Mouse (Mus musculus): ENCODE results near the gene Gm21190. TPM values are rescaled to one million over a fixed set of nuclear protein-coding genes. Genes with fewer than 3 reads are reported as not detected.
"Not testable (repeated sequence)": the region's sequence is repeated elsewhere in the genome, so short reads cannot be mapped to it uniquely, and the experiment has no call there.

Gene Gm21190
- total RNA-seq (2021) = not detected
- long read RNA-seq, experiment 1 = 0 reads
- long read RNA-seq, experiment 2 = 0 reads

GRCm38 (mm10) chr5:15529122-15529521 lies at the start of gene Gm21190:
Gene Gm21190, minus strand, starts transcription at chr5:15529222.
- DNase-seq = not testable (repeated sequence)

- DNase-seq = not testable (repeated sequence)
Measured at GRCm38 (mm10) chr5:15577033-15577432, 48.0 kb upstream of the Gm21190 start, which contains the start of gene Gm21083. Gene Gm21083, plus strand, starts transcription at chr5:15577333.

GRCm38 (mm10) chr5:15573735-15574134 lies 44.7 kb upstream of the Gm21190 start:
- not testable (repeated sequence) for DNase-seq

DNA sequence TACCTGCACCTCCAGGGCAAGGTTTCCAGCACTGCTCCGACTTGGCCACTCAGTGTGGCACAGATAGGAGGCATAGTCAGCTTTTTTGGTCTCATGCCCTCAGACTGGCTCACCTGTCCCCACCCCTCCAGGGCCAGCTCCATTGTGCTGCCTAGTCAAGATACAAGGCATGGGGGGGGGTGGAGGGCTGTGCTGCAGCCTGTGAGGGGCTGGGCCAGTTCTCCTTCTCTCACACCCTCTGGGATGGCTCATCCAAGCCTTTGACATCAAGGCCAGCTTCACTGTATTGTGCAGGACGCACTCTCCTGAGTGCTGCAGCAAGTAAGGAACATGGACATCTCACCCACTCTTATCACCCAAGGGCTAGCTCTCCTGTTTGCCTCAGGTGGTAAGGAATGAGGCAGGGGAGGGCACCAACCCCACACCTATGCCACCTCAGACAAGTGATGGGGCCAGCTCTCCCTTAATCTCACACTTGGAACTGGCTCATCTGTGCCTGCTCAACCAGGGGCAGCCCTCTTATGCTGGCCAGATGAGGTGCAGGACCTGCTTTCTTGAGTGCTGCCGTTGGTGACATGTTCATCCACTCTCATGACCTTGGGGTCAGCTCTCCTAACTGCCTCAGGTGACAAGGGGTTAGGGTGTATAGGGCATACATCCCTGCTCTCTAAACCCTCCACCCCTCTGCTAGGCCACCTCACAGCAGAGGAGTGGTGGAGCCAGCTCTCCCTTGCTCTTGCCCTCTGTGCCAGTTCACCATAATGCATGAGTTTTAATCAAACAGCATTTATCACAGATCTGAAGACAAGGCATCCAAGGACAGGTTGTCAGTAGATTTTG lies 32.6 kb upstream of the Gm21190 start:
- DNase-seq = not testable (repeated sequence)

DNA sequence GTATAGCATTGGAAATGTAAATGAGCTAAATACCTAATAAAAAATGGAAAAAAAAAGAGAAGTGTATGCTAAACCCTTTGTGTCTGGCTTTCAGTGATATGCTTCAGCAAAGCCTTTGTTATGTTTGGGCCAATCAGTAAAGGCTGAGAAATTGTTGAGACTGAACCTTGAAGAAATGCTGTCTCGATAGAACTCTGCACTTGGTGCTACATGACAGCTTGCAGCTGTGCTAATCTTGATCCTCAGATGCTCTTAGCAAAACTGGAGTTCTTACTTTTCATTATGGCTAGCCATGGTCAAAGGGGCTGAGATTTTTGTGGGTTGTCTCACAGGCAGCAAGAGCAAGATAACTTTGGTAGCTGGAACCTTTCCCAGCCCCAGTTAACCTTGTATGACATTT lies 29.6 kb upstream of the Gm21190 start:
- not testable (repeated sequence) for DNase-seq

DNA sequence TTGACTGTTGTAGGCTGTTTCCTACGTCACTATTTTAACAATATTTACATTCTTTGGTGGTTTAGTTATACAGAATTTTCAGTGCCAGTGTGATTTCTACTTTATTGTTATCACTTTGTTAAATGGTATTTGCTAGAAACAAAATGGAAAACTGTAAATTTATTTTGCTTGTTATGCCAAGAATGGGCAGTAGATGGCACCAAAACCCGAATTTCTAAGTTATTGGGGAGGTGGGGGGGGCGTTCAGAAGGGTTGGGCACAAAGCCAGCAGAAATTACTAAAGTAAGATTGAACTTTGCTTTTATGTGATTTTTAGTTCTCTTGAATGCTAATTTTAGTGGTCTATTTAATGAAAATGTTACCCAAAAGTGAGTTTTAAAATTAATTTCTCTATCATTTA lies 20.6 kb upstream of the Gm21190 start:
- DNase-seq = peak in 1 of 2 experiments; percentile 5

GRCm38 (mm10) chr5:15549134-15549533 lies 20.1 kb upstream of the Gm21190 start:
- not testable (repeated sequence) for DNase-seq

DNA sequence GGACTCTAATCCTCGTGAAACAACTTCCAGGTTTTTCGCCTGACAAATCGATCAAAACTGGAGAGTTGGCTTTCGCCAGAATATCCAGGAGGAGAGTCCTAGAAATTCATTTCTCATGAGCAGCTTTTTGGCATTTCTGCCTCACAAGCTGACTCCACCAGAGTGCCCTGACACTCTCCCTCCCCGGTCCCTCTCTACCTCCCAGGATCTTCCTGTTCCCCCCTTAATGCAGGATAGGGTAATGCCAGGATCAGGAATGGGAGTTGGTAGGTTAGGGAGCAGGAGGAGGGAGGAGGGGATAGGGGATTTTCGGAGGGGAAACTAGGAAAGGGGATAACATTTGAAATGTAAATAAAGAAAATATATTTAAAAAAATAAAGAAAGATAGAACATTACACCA lies 19.6 kb upstream of the Gm21190 start:
- DNase-seq = not testable (repeated sequence)

GRCm38 (mm10) chr5:15522470-15522869 lies 6.6 kb downstream of the Gm21190 start:
- DNase-seq = peak; percentile 34 to 43

DNA sequence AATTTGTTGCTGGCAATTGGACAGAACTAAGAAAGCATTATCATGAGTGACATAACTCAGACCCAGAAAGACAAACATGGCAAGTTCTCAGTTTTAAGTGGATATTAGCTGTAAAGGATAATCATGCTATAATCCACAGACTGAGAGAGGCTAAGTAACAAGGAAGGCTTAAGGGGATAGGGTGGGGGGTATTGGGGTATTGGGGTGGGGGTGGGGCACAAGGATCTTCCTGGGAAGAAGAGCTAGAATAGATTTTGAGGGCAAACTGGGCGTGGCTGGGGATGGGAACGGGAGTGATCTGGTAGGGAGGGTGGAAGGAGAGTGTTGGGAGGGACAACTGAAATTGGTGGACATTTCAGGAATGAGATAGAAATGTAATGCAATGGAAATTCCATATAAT lies 7.0 kb downstream of the Gm21190 start:
- not testable (repeated sequence) for DNase-seq

DNA sequence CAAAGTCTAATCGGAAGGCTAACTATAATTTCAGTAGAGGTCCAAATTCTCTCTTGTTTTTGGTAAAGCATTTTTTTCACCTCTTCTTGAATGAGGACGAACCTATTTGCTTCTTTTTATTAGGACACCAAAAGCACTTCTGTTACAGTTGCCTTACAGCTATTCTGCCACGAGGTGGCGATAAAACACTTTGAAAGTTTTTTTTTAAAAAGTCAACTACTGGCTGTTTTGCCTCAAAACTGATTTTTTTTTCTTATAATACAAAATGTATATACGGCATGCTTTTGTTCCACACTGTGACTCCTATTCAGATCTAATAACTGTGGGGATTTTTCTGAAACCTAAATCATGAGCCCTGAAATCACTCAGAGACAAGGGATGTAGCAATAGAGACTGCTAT lies 8.6 kb downstream of the Gm21190 start:
- DNase-seq = peak; percentile 3 to 7

DNA sequence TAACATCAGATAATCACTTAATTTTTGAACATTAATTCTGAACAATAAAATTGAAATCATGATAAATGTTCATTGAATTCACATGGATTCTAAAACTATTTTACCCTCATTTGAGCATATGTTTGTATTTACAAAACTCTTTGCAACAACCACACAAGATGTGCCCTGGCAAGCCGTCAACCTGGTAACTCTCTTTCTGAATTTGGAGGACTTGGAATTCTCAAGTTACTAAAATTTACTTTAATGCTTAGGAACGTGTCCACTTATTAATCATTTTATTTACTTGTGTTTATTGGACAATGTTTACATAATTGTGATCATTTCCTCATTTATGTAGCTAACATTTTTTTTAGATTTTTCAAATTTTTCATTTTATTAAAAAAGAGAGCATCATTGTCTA lies 11.9 kb downstream of the Gm21190 start:
- DNase-seq = not testable (repeated sequence)

GRCm38 (mm10) chr5:15512236-15512635 lies 16.8 kb downstream of the Gm21190 start:
- not testable (repeated sequence) for DNase-seq

DNA sequence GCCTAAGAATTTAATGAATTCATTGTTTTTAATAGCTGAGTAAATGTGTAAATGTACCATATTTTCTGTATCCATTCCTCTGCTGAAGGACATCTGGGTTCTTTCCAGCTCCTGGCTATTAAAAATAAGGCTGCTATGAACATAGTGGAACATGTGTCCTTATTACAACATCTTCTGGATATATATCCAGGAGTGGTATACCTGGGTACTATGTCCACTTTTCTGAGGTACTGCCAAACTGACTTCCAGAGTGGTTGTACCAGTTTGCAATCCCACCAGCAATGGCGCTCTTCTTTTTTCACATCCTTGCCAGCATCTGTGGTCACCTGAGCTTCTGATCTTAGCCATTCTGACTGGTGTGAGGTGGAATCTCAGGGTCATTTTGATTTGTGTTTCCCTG lies 19.1 kb downstream of the Gm21190 start:
- not testable (repeated sequence) for DNase-seq

DNA sequence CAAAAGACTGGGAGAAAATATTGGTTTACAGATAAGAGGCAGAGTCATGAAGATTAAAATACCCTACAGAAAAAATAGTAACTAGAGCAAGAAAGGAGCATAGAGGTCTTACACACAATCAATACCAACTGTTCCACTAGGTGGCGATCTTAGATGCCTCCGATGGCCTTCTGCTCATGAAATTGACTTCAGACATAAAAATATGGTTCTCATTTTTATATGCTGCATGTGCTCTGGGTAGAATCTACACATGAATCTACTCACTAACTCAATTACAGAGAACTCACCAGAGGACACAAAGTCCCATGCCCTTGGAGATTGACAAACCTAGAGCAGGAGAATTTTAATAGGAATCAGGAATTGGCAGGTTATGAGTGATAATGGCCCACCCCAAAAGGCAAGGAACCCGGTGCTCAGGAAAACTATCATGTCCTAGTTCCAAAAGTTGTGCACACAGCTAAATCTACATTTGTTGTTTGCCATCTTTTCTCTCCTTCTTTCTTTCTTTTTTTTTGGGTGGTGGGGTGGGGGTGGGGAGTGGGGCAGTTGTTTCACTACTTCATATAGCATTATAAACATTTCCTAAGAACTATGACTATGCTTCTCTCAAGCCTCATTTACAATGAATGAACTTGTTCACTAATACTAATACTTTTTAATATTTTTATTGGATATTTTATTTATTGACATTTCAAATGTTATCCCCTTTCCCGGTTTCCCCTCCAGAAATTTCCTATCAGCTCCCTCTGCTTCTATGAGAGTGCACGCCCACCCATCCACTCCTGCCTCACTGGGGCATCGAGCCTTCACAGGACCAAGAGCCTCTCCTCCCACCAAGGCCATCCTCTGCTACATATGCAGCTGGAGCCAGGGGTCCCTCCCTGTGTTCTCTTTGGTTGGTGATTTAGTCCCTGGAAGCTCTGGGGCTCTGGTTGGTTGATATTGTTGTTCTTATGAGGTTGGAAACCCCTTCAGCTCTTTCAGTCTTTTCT lies 20.3 kb downstream of the Gm21190 start:
- DNase-seq = peak; percentile 7 to 37

DNA sequence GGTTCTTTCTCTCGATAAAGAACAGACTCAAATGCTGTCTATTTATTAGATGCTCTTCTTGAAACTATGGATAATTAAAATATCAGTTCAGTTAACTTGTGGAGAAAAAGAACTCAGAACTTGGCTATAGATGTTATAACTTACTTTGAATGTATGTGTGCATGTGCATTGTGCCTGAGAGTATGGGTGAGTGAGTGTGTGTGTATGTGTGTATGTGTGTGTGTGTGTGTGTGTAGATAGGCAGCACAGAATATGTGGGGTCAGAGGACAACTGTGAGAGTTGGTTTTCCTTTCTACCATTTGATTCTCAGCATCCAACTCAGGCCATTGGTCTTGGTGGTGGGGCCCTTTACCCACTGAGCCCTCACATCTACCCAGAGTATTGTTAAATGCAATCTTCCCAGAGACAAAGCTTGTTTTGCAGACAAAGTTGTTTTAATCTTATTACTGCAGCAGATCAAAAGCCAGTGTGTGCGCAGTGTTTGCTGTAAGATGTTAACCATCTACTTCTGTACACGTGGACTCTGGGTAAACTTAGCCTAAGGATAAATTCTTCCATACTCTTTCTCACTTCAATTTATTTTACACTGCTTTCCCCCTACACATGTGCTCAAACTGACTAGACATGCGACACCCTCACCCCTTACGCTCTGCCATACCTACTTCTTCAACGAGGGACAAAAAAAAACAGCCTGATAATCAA lies 21.1 kb downstream of the Gm21190 start:
- DNase-seq = not testable (repeated sequence)

DNA sequence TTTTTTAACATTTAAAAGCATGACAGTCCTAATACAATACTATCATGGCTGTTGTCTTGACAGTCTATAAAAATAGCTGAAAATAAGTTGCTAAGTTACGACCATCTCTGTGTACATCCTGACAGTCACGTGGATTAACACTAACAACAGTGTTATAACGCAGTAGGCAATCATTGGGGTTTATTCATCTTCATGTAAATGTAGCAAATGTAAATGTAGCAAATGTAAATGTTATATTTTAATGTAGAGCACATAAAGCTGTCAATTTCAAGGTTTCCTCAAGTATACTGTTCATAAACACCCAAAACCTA lies 21.8 kb downstream of the Gm21190 start:
- no peak for DNase-seq

DNA sequence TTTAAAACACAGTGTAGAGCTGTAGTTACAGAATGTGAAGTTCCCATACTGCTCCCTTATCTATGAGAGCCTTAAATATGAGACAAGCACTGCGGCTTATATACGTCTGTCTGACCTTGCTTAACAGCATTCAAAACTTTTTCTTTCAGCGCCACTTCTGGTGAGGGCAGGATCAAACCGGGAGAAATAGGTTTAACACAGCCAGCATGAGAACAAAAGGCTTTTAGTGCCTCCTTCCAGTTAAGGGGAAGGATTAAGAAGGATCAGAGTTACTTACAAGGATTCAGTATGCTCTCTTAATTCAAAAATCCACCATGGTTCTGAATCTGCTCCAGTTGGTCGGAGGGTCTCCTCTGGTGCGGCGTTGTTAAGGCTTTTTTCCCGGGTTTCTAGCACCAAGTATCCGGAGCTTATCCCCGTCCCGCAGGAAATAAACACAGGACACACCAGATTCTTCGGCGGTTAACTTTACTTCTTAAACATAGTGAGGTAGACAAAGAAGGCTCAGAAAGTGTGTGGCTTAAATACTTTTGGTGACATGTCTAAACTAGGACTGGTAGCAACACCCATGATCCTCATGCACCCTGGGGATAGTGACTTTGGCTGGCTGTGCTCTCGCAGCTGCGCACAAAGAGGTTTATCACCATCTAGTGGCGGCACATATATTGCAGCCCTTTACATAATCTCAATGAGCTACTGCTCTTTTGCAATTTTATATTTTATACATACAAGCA lies 22.3 kb downstream of the Gm21190 start:
- peak; percentile 18 to 56 for DNase-seq

GRCm38 (mm10) chr5:15498774-15499400 lies 30.1 kb downstream of the Gm21190 start:
- DNase-seq = peak; percentile 49 to 60

GRCm38 (mm10) chr5:15498350-15498749 lies 30.7 kb downstream of the Gm21190 start:
- not testable (repeated sequence) for DNase-seq

DNA sequence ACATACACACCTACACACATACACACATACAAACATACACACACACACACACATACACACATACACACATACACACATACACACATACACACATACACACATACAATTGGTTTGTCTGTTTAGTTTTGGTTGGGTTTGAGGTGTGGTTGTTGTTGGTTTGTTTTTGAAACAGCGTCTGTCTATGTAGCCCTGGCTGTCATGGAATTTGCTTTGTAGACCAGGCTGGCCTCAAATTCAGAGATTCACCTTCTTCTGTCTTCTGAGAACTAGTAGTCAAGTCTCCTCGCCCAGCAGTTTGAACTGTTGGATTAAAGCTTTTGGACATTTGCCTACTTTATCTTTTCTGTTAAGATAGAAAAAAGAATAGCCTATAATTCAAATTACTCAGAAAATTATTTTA lies 38.1 kb downstream of the Gm21190 start:
- not testable (repeated sequence) for DNase-seq
